Mouse (Mus musculus) adrenal gland, adult 10 weeks (tissue): ENCODE results near the gene Dusp1. TPM values are rescaled to one million over a fixed set of nuclear protein-coding genes. Genes with fewer than 3 reads are reported as not detected.

ENCODE experiments used
- polyA plus RNA-seq: library from polyadenylated mRNA; stranded (reverse); fragments of 350-450 nt; fragmentation: Illumina TruSeq; extraction: RNeasy Lipid Tissue Mini Kit (QIAGEN cat#74804); gene quantifications from one replicate; pipeline ENCODE4 v1.2.3, GENCODE M21; 2014; ENCODE audit warnings: low read depth, low replicate concordance

Gene Dusp1
- polyA plus RNA-seq, result 48.2 TPM

DNA sequence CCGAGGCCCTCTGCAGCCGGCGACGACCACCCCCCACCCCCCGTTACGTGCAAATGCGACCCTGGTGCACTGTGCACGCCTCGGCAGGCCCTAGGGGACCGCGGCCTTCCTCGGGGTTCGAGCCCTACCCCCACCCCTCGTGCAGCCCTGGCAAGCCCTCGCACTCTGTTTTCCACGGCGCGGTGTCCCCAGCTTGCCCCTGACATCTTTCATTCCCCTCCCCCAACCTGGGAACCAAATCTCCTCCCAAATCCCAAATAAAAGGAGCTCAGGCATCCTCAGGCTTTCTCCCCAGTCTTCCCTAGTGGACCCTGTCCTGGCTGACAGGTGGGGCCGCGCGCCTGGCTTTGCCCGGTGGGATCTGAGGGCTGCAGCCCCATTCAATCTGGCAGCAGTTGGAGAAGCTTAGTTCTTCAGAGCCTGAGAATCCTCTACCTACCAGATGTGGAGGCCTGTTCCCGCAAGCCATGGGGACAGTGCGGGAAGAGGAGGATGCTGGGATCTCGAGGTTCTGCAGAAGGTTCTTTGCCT is at the start of gene Dusp1:
Gene Dusp1 (minus strand): TSS at position 478 of the 531 bp plus-strand sequence.

GRCm38 (mm10) chr17:26561290-26561640 is 663 bp downstream of the Dusp1 start, which contains the start of gene Ergic1:
TSS of gene Ergic1 (plus strand) at chr17:26561489.

Other genes with a start within 250 kb of the Dusp1 start
- gene Neurl1b, start 147.3 kb downstream of the Dusp1 start, polyA plus RNA-seq, result 3.0 TPM
- 65.3 TPM for gene Ergic1, start 639 bp downstream of the Dusp1 start, polyA plus RNA-seq
- gene Atp6v0e, start 101.1 kb upstream of the Dusp1 start, polyA plus RNA-seq, result 91.7 TPM
- 79.0 TPM for gene Crebrf, start 153.5 kb upstream of the Dusp1 start, polyA plus RNA-seq
- 10.3 TPM for gene Bnip1, start 218.9 kb upstream of the Dusp1 start, polyA plus RNA-seq